Mouse (Mus musculus) limb, embryonic 13.5 days (tissue): ENCODE results near the gene Nop9. TPM values are rescaled to one million over a fixed set of nuclear protein-coding genes. Genes with fewer than 3 reads are reported as not detected.

Experiments
- ATAC-seq: fragments of 200-750 bp; cut with Nextera tagmentation; 2 replicates; pipeline ENCODE4 v1.8.0; 2017; ENCODE audit warnings: low read depth, moderate number of reproducible peaks, moderate TSS enrichment; ENCODE audit not compliant: low FRiP score
- H3K27ac ChIP-seq: fragments of 300-500 bp; sonication (generic); 2 replicates; pipeline ENCODE4 v1.5.1; 2015; ENCODE audit warnings: inconsistent platforms, mild to moderate bottlenecking, moderate library complexity
- H3K27me3 ChIP-seq: fragments of 300-500 bp; sonication (generic); 2 replicates; pipeline ENCODE4 v1.6.1; 2015; ENCODE audit warnings: mild to moderate bottlenecking, inconsistent platforms
- H3K36me3 ChIP-seq: fragments of 300-500 bp; sonication (generic); 2 replicates; pipeline ENCODE4 v1.6.1; 2015; ENCODE audit warnings: inconsistent platforms, mild to moderate bottlenecking, moderate library complexity
- H3K4me1 ChIP-seq: fragments of 300-500 bp; sonication (generic); 2 replicates; pipeline ENCODE4 v1.6.1; 2015; ENCODE audit warnings: inconsistent platforms
- H3K4me2 ChIP-seq: fragments of 300-500 bp; sonication (generic); replicated peaks from 2 replicates; pipeline ENCODE4 v1.6.1; 2015; ENCODE audit warnings: inconsistent platforms, mild to moderate bottlenecking, moderate library complexity
- H3K4me3 ChIP-seq: fragments of 300-500 bp; sonication (generic); 2 replicates; pipeline ENCODE4 v1.5.1; 2015; ENCODE audit warnings: moderate library complexity, mild to moderate bottlenecking, inconsistent platforms
- H3K9ac ChIP-seq: fragments of 300-500 bp; sonication (generic); 2 replicates; pipeline ENCODE4 v1.6.1; 2015; ENCODE audit warnings: mild to moderate bottlenecking, inconsistent platforms
- H3K9me3 ChIP-seq: fragments of 300-500 bp; sonication (generic); 2 replicates; pipeline ENCODE4 v1.6.1; 2016; ENCODE audit warnings: inconsistent platforms
- WGBS: fragments of 180-500 bp; shearing (Covaris S2); methylation state at CpG from one replicate; pipeline ENCODE4 v1.1.7; 2015; 5-methylcytosine and 5-hydroxymethylcytosine counted together
- polyA plus RNA-seq: library from polyadenylated mRNA; unstranded; fragments of >200 nt; fragmentation: Nextera tagmentation; extraction: Ambion mirVana; gene quantifications from 2 replicates; pipeline ENCODE4 v1.2.1, GENCODE M21; 2015

Nop9 gene
- polyA plus RNA-seq, 1 experiment from 2014 or later: 41.8 TPM

GRCm38 (mm10) chr14:55780736-55781135, 35.2 kb downstream of the Nop9 start:
- H3K9me3 ChIP-seq: no peaks in the 10 kb centered on the region
- no peak overlapping the region for H3K9ac ChIP-seq
- WGBS: 83% methylated on average over 11 of the region's 11 CpGs
- peaks cover 22% of the 10 kb centered on the region for H3K4me1 ChIP-seq
- H3K36me3 ChIP-seq: peaks cover 24% of the 10 kb centered on the region
- H3K27ac ChIP-seq: no peak overlapping the region
- no peak for ATAC-seq
- H3K27me3 ChIP-seq: peaks cover 25% of the 10 kb centered on the region
- H3K4me2 ChIP-seq: no peak overlapping the region
- no peak overlapping the region for H3K4me3 ChIP-seq

GRCm38 (mm10) chr14:55781310-55781709, 35.8 kb downstream of the Nop9 start:
- H3K27ac ChIP-seq: no peak overlapping the region
- peak overlapping the region; percentile 84 for H3K4me2 ChIP-seq
- peaks cover 24% of the 10 kb centered on the region for H3K36me3 ChIP-seq
- peaks cover 31% of the 10 kb centered on the region for H3K27me3 ChIP-seq
- H3K9me3 ChIP-seq: no peaks in the 10 kb centered on the region
- peaks cover 22% of the 10 kb centered on the region for H3K4me1 ChIP-seq
- peak overlapping the region; percentile 39; the same call in 1 of the 2 replicates for H3K9ac ChIP-seq
- 14% methylated on average over 14 of the region's 14 CpGs for WGBS
- peak overlapping the region; percentile 24 for H3K4me3 ChIP-seq
- peak; percentile 64; the same call in 1 of the 2 replicates for ATAC-seq

GRCm38 (mm10) chr14:55782361-55782960, 37.0 kb downstream of the Nop9 start:
- no peaks in the 10 kb centered on the region for H3K9me3 ChIP-seq
- 45% methylated on average over 9 of the region's 9 CpGs for WGBS
- peak overlapping the region; percentile 58 for H3K4me3 ChIP-seq
- H3K36me3 ChIP-seq: peaks cover 19% of the 10 kb centered on the region
- peak overlapping the region; percentile 84 for H3K4me2 ChIP-seq
- H3K27ac ChIP-seq: peak overlapping the region; percentile 80
- H3K27me3 ChIP-seq: peaks cover 43% of the 10 kb centered on the region
- ATAC-seq: no peak
- peaks cover 22% of the 10 kb centered on the region for H3K4me1 ChIP-seq
- peak overlapping the region; percentile 40; the same call in 1 of the 2 replicates for H3K9ac ChIP-seq

GRCm38 (mm10) chr14:55783171-55783957, 37.9 kb downstream of the Nop9 start:
- H3K27ac ChIP-seq: peak overlapping the region; percentile 80
- peak overlapping the region; percentile 70 for H3K9ac ChIP-seq
- ATAC-seq: peak; percentile 53
- peaks cover 29% of the 10 kb centered on the region for H3K4me1 ChIP-seq
- under 1% methylated on average over 31 of the region's 31 CpGs for WGBS
- no peaks in the 10 kb centered on the region for H3K9me3 ChIP-seq
- H3K4me2 ChIP-seq: peak overlapping the region; percentile 84
- peak overlapping the region; percentile 58 for H3K4me3 ChIP-seq
- H3K27me3 ChIP-seq: peaks cover 52% of the 10 kb centered on the region
- peaks cover 14% of the 10 kb centered on the region; the same call in 1 of the 2 replicates for H3K36me3 ChIP-seq

GRCm38 (mm10) chr14:55783958-55784235, 38.4 kb downstream of the Nop9 start, which contains the start of gene Adcy4:
Gene Adcy4 (minus strand): TSS chr14:55784095.
- peak within 1 kb of the TSS; percentile 58 for H3K4me3 ChIP-seq
- H3K27ac ChIP-seq: peak within 1 kb of the TSS; percentile 80
- H3K4me2 ChIP-seq: peak within 1 kb of the TSS; percentile 84
- peaks cover 57% of the 10 kb centered on the region for H3K27me3 ChIP-seq
- ATAC-seq: no peak
- peaks cover 34% of the 10 kb centered on the region for H3K4me1 ChIP-seq
- H3K36me3 ChIP-seq: peaks cover 9% of the 10 kb centered on the region; the same call in 1 of the 2 replicates
- WGBS: 1% methylated on average over 13 of the region's 13 CpGs
- peak within 1 kb of the TSS; percentile 70 for H3K9ac ChIP-seq
- H3K9me3 ChIP-seq: no peaks in the 10 kb centered on the region

- H3K9me3 ChIP-seq: no peaks in the 10 kb centered on the region
- ATAC-seq: no peak
- no peaks in the 10 kb centered on the region for H3K36me3 ChIP-seq
- peaks cover 70% of the 10 kb centered on the region for H3K27me3 ChIP-seq
- peaks cover 35% of the 10 kb centered on the region for H3K4me1 ChIP-seq
- no peak overlapping the region for H3K4me2 ChIP-seq
- 25% methylated on average over 6 of the region's 6 CpGs for WGBS
- H3K9ac ChIP-seq: no peak overlapping the region
- H3K4me3 ChIP-seq: no peak overlapping the region
- H3K27ac ChIP-seq: no peak overlapping the region
Observed at GRCm38 (mm10) chr14:55785195-55785594, 39.7 kb downstream of the Nop9 start.

- Histone ChIP-seq H3K4me1 (peaks cover 20% of the 10 kb centered on the region), H3K9ac (no peak overlapping the region), H3K36me3 (no peaks in the 10 kb centered on the region), H3K27ac (no peak overlapping the region), H3K9me3 (no peaks in the 10 kb centered on the region), H3K4me2 (peak overlapping the region; percentile 81), H3K27me3 (peaks cover 67% of the 10 kb centered on the region), H3K4me3 (peak overlapping the region; percentile 50)
- ATAC-seq: no peak
- WGBS: 38% methylated on average over 11 of the region's 11 CpGs
Observed at GRCm38 (mm10) chr14:55787731-55788130, 42.2 kb downstream of the Nop9 start.

- Histone ChIP-seq H3K27me3 (peaks cover 67% of the 10 kb centered on the region), H3K9ac (peak within 1 kb of the TSS; percentile 65), H3K36me3 (no peaks in the 10 kb centered on the region), H3K4me3 (peak within 1 kb of the TSS; percentile 50), H3K27ac (no peak within 1 kb of the TSS), H3K4me1 (peaks cover 17% of the 10 kb centered on the region), H3K4me2 (peak within 1 kb of the TSS; percentile 81), H3K9me3 (no peaks in the 10 kb centered on the region)
- peak; percentile 38; the same call in 1 of the 2 replicates for ATAC-seq
- WGBS: 5% methylated on average over 40 of the region's 40 CpGs
Observed at GRCm38 (mm10) chr14:55788256-55789050, 43.0 kb downstream of the Nop9 start, which contains the start of gene Ripk3. Gene Ripk3 (minus strand): TSS chr14:55788865.

- H3K27ac ChIP-seq: no peak overlapping the region
- 66% methylated on average over 2 of the region's 2 CpGs for WGBS
- H3K27me3 ChIP-seq: peaks cover 21% of the 10 kb centered on the region
- H3K4me3 ChIP-seq: no peak overlapping the region
- no peaks in the 10 kb centered on the region for H3K36me3 ChIP-seq
- H3K9ac ChIP-seq: no peak overlapping the region
- no peak for ATAC-seq
- H3K4me1 ChIP-seq: peaks cover 5% of the 10 kb centered on the region
- no peak overlapping the region for H3K4me2 ChIP-seq
- no peaks in the 10 kb centered on the region for H3K9me3 ChIP-seq
Observed at GRCm38 (mm10) chr14:55793461-55793860, 48.0 kb downstream of the Nop9 start.

- Histone ChIP-seq H3K4me3 (no peak overlapping the region), H3K4me2 (no peak overlapping the region), H3K36me3 (no peaks in the 10 kb centered on the region), H3K9ac (no peak overlapping the region), H3K27ac (no peak overlapping the region), H3K9me3 (no peaks in the 10 kb centered on the region), H3K27me3 (peaks cover 16% of the 10 kb centered on the region), H3K4me1 (no peaks in the 10 kb centered on the region; the same call in 1 of the 2 replicates)
- no peak for ATAC-seq
- WGBS: 69% methylated on average over 2 of the region's 2 CpGs
Observed at GRCm38 (mm10) chr14:55793946-55794345, 48.5 kb downstream of the Nop9 start.

GRCm38 (mm10) chr14:55795380-55796163, 50.1 kb downstream of the Nop9 start:
- H3K4me3 ChIP-seq: no peak overlapping the region
- 80% methylated on average over 15 of the region's 15 CpGs for WGBS
- no peak overlapping the region for H3K4me2 ChIP-seq
- H3K9me3 ChIP-seq: no peaks in the 10 kb centered on the region
- no peaks in the 10 kb centered on the region for H3K36me3 ChIP-seq
- no peak overlapping the region for H3K27ac ChIP-seq
- H3K27me3 ChIP-seq: no peaks in the 10 kb centered on the region
- no peaks in the 10 kb centered on the region for H3K4me1 ChIP-seq
- ATAC-seq: no peak
- no peak overlapping the region for H3K9ac ChIP-seq
